Mouse (Mus musculus): ENCODE data around the gene Mybbp1a.

Gene Mybbp1a

GRCm38 (mm10) chr11:72447475-72447874 lies 6.3 kb downstream of the Mybbp1a start:
- no peak for DNase-seq

DNA sequence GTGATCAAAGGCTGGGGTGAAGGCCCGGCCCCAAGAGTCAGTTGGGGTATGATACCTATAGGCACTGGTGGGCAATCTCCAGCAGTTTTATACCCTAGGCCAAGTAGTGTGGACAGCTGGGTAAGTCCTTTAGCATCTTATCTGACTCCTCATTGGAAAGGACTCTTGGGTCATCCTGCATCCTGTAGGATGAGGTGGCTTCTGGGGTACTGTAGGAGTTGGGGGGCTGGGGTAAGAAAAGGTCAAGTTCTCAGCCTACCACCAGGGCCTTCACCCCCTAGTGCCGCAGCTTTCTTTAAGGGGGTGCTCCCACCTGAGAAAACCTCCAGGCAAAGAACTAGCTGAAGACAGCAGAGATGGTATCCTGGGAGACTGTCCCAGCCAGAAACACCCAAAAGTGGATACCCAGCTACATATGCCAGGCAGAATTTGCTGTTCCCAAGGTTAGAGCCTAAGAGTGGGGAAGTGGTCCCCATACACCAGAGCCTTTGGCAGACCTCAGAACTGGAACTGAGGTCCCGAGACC lies 11.0 kb downstream of the Mybbp1a start:
- DNase-seq = no peak

DNA sequence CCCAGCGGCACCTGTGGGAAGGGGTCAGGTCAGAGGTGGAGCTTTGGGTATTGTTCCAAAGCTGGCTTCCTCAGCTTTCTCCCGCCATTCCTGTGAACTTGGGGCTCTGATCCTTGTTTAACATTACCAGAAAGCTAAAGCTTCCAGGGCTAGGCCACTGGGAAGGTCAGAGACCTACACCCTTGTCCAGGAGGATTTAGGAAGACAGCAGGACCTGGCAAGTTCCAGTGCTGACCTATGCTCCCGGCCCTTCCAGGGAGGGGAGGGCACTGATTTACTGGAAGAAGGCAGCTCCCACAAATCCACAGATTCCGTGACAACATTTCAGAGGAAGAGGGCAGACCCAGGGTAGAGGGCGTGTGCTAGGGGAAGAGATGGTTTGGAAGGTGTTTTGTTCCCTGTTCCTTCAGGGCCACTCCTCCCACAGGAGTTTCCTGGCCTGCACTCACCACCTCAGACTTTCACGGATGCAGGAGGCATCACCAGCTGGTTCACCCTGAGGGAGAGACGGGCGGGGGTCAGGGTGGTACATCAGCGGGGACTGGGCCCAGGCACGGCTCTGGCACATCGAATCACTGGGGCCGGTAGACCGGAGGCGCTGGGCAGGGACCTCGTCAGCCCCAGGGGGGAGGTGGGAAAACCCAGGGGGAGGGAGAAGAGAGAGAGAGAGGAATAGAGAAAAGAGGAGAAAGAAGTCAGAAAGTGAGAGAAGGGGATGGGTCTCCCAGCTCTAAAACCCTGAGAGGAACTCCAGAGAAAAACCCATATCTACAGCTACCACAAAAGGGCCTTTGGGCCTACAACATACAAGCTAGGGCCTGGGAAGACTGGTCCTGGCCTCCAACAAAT lies 12.2 kb downstream of the Mybbp1a start:
- DNase-seq = no peak

DNA sequence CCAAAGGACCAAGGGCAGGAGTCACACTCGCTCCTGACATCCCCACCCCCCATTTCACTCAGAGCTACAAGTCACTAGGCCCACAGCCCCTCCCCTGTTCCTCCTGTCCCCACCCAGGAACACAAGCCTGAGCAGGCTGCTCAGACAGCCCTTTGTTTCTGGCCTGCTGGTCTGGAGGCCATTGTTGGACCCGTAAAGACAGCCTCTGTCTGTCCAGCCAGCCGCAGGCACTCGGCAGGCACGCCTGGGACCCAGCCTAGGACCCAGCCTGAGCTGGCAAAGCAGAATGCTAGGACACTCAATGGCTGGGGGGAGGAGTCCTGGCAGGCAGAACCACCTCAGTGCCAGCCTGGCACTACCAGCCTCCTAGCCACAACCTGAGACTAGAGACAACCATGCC lies 14.5 kb downstream of the Mybbp1a start:
- peak; percentile 60 for DNase-seq

- no peak for DNase-seq
These were observed 16.9 kb downstream of the Mybbp1a start for GRCm38 (mm10) chr11:72457995-72458496.

DNA sequence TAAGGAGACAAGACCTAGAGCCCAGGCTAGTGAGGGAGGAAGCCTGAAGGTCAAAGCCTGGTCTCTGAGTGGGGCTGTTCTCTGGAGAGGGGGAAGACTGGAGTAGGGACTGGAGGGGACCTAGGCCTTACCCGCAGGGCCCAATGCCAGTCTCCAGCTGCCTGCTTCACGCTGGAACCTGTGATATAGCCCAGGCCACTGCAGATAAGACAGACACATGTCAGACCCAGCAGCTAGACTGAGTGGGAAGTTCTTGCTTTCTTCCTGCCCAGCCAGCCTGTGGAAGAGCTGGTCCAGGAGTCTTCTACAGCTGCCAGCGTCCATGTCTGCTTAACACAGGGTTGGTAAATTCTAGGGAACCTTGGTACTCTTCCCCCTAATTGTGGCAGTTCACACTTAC lies 17.3 kb downstream of the Mybbp1a start:
- no peak for DNase-seq

DNA sequence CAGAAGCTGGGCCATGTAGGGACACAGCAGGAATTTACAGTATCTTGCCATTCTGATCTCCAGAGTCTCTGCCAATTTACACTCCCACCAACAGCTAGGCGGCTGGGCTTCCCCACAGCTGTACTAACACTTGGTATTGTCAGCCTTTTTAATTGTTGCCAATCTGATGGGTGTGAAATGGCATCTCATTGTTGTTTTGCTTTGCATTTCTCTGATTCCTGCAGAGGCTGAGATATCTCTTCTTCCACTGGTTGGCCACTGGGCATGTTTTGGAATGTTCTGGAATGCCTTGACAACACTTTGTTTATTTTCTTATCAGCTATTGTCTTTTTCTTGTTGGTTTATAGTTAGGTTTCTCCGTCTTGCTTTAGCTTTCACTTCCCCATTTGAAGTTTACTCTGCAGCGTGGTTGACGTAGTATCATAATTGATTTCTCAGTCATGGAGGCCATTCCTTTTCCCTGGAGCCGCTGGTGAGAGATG lies 20.4 kb downstream of the Mybbp1a start:
- no peak for DNase-seq

GRCm38 (mm10) chr11:72464821-72465220 lies 23.7 kb downstream of the Mybbp1a start:
- DNase-seq = no peak

DNA sequence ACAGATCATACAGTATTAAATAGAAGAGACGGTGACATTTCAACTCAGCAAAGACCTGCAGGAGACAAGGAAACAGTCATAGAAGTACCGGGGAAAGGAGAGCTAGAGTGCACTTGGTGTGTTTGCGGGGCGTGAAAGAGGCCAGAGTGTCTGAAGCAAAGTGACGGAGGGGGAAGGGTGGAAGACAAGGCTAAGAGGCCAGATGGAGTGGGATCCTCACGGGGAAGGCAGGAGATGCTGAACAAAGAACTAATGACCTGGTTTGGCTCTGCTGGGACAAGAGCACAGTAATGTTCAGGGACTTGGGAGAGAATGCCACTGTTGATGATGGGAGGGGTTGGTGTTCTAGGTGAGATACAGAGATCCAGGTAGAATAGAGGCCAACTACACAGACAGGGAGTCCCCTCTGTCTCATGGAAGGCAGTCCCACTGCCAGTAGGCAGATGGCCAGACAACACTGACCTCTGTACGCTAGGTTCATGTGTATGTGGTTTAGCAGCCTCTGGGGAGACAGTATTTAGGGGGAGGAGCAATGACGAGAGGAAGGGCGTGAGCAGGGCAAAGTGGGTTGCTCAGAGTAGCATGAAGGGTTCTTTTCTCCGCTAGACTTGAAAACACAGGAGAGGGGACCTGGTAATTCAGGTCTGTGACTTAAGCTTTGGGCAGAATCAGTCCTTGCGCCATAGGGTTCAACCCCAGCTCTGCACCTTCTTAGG lies 25.0 kb downstream of the Mybbp1a start:
- DNase-seq = no peak

GRCm38 (mm10) chr11:72466694-72467507 lies 25.7 kb downstream of the Mybbp1a start:
- DNase-seq = no peak

- no peak for DNase-seq
These were observed 27.4 kb downstream of the Mybbp1a start for GRCm38 (mm10) chr11:72468525-72468924.

- DNase-seq = no peak
These were observed 28.1 kb downstream of the Mybbp1a start for GRCm38 (mm10) chr11:72469217-72469616.

GRCm38 (mm10) chr11:72470004-72470403 lies 28.8 kb downstream of the Mybbp1a start:
- no peak for DNase-seq

DNA sequence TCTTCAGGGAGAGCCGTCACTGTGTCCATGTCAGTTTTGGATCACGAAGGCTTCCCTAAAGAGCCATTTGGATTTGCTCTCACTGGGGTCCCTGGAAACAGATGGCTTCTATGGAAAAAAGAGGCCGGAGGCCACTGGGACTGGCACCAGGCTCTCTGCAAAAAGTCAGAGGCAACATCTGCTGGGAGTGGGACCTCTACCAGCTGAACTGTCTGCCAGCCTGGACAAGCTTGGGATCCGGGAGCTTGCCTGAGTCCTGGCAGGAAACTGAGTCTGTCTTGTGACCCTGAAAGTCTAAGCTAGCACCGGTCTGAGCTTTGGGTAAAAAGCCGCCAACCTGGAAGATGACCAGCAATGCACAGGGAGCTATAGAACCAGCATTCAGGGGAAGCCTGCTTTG lies 30.2 kb downstream of the Mybbp1a start:
- DNase-seq = no peak

DNA sequence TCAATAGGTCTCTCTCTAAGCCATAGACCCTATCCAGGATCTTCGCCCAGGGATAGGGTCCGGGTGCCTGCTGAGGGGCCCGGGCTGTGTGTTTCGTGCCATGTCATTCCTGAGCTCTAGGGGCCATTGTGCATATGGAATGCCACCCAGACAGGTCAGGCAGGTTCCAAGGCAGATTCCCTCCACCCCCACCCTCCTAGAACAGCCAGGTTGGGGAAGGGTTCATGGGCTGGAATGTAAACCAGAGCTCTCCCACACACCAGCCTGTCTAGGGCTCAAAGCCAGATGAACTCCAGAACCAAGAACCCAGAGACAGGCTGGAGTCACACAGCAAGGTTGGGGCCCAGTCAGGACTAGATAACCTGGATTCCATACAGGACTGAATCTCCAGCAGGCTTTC lies 32.4 kb downstream of the Mybbp1a start:
- no peak for DNase-seq

DNA sequence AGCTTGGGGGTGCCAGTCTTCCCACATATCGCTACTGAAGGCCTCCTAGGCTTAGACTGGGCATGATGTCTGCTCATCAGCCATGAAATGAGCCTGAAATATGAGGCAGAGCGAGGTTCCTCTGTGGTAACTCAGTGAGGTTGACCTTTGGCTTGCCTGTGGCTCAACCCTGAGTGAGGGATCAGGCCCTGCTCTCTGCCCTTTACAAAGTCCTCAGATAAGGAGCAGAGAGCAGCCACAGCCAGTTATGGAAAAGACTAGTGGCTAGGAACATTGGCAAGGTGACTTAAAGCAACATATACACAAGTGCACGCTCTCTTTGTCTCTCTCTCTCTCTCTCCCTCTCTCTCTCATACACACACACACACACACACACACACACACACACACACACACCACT lies 33.8 kb downstream of the Mybbp1a start:
- DNase-seq = no peak

GRCm38 (mm10) chr11:72475408-72475807 lies 34.3 kb downstream of the Mybbp1a start:
- DNase-seq = no peak

DNA sequence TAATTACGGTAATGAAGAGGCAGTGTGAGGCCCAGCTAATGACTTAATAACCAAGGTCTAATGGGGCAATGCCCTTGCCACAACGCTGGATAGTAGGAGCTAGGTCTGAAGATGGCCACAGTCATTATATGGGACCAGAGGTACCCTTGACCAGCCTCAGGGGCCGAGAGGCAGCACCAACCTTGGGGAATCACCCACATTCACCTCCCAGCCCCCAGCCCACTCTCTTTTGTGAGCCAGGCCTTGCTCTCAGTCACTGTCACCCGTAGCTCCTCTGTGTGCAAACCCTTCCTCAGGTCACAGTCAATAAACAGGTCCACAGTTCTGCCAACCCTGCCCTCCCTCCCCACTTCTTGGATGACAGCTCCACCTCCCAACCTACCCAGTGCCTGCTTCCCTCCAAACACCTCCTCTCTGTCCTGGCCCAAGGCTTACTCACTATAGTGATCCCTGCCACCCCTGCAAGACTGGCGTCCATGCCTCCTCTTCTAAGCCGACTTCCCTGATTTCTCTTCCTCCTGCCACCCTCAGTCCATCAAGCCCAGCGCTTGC lies 35.0 kb downstream of the Mybbp1a start:
- no peak for DNase-seq

DNA sequence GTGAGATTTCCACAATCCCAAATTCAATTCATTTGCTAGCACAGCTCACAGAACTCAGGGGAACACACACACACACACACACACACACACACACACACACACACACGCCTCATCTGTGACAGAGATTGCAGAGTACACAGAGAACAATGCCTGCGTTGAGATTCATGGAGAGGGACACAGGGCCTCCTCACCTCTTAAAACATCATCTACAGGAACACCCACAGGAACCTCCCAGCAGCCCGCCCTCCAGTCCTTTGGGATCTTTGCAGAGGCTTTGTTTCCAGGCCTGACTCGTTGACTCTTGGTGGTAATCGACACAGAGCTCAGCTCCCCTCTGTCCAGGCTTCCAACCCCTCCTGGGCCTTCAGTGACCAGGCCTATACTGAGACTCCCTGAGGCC lies 36.0 kb downstream of the Mybbp1a start:
- no peak for DNase-seq

DNA sequence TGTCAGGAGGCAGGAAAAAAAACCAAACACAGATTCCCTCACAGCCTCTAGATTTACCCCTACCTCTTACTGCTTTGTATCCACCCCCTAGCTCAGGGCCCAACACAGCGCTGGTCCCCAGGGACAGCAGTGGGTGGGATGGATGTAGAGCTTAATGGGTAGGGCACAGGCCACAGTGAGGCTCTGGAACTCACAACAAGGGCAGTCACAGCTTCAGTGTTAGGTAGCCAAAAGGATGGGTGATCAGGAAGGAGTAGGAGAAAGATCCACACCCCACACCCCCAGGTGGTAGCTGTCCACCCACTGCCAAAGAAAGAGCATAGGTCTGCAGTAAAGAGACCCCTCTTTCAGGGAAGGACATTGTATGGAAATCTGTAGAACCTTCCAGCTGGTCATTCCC lies 36.5 kb downstream of the Mybbp1a start:
- DNase-seq = no peak

DNA sequence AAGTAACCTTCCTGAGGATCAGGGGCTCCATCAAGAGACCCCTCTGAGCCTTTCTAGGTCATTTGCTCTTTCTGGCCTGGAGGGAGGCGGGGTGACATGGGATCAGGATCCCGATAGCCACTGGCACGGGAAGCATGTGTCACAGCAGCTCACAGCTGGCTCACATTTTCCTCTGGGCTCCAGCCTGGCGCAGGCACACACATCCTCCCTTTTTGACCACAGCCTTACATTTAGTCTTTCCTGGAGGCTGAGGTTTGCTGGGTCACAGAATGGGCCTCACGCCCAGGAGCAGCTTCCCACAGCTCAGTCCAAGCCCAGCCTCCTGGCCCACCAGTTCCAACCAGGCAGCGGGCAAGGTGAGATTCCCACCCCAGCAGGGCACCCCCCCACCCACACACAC lies 37.1 kb downstream of the Mybbp1a start:
- DNase-seq = no peak

- DNase-seq = no peak
These were observed 38.3 kb downstream of the Mybbp1a start for GRCm38 (mm10) chr11:72479499-72479898.

DNA sequence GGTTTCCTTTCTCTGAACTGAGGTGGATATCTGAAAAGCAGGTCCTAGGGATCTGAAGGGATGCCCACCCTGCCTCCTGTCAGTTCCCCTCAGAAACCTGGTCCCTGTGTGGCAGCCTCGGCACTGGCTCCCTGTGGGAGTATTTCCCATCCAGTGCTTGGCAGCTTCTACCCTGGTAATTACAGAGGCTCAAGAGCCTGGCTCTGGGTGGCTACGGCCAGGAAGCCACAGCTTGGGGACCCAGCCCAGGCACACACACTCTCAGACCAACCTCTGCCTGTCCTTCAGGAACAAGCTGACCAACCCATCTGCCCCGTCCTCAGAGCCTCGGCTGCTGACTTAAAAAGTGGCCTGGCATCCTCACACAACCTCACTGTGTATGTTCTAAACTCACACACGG lies 40.2 kb downstream of the Mybbp1a start:
- no peak for DNase-seq
